Mouse (Mus musculus) embryonic fibroblast, embryonic 13.5 days (primary cell): Measurements from ENCODE around the gene Neurl1a. TPM values are rescaled to one million over a fixed set of nuclear protein-coding genes. Genes with fewer than 3 reads are reported as not detected.
"Not testable (repeated sequence)": the region's sequence is repeated elsewhere in the genome, so short reads cannot be mapped to it uniquely, and the experiment has no call there.

Experiments
- H3K27ac ChIP-seq: 2 replicates; pipeline ENCODE4 v1.5.1; 2012; ENCODE audit warnings: low read length, control low read depth, inconsistent platforms; ENCODE audit not compliant: insufficient read depth
- H3K4me1 ChIP-seq: 2 replicates; pipeline ENCODE4 v1.6.1; 2011; ENCODE audit warnings: low read length; ENCODE audit not compliant: control insufficient read depth, insufficient read depth
- H3K4me3 ChIP-seq: 2 replicates; pipeline ENCODE4 v1.5.1; 2011; ENCODE audit warnings: mild to moderate bottlenecking, control low read depth, low read length; ENCODE audit not compliant: insufficient read depth
- CTCF ChIP-seq: IDR thresholded peaks from 2 replicates; pipeline ENCODE4 v1.5.1; 2011; ENCODE audit warnings: mild to moderate bottlenecking, control low read depth, low read length, moderate library complexity, borderline replicate concordance; ENCODE audit not compliant: insufficient read depth
- POLR2A ChIP-seq: IDR thresholded peaks from 2 replicates; pipeline ENCODE4 v1.6.1; 2011; ENCODE audit warnings: low read depth, mild to moderate bottlenecking, control low read depth, low read length, moderate library complexity
- polyA plus RNA-seq: library from polyadenylated mRNA; stranded (reverse); fragments of >200 nt; gene quantifications from 2 replicates; pipeline ENCODE4 v1.2.4, GENCODE M21; 2011; ENCODE audit warnings: low read depth; ENCODE audit not compliant: missing spikeins, insufficient read length

Neurl1a gene
- polyA plus RNA-seq = 2.6 and 3.5 TPM in 2 replicates

GRCm38 (mm10) chr19:47178431-47179271 is at the start of gene Neurl1a:
Gene Neurl1a (plus strand): TSS chr19:47178820.
- no peak within 1 kb of the TSS for H3K27ac ChIP-seq
- no peak for TF ChIP-seq POLR2A
- TF ChIP-seq CTCF = no peak

GRCm38 (mm10) chr19:47128835-47129234 is 49.8 kb upstream of the Neurl1a start:
- Histone ChIP-seq H3K4me3 (no peak overlapping the region), H3K4me1 (no peaks in the 10 kb centered on the region), H3K27ac (no peak overlapping the region)
- TF ChIP-seq CTCF = no peak
- no peak for TF ChIP-seq POLR2A

More at GRCm38 (mm10) chr19:47178431-47179271, at the start of gene Neurl1a:
- Histone ChIP-seq H3K4me1 (no peaks in the 10 kb centered on the region), H3K4me3 (peak within 1 kb of the TSS; percentile 77)

- TF ChIP-seq POLR2A (no peak), CTCF (no peak)
Observed at GRCm38 (mm10) chr19:47130551-47131125, 48.0 kb upstream of the Neurl1a start.

GRCm38 (mm10) chr19:47133161-47133560 is 45.5 kb upstream of the Neurl1a start:
- TF ChIP-seq CTCF (no peak), POLR2A (no peak)
- Histone ChIP-seq H3K27ac (no peak overlapping the region), H3K4me3 (no peak overlapping the region), H3K4me1 (no peaks in the 10 kb centered on the region; the same call in 1 of the 2 replicates)

More at GRCm38 (mm10) chr19:47130551-47131125, 48.0 kb upstream of the Neurl1a start:
- Histone ChIP-seq H3K27ac (no peak overlapping the region), H3K4me3 (no peak overlapping the region), H3K4me1 (no peaks in the 10 kb centered on the region)

GRCm38 (mm10) chr19:47135568-47135967 is 43.1 kb upstream of the Neurl1a start:
- no peak overlapping the region for H3K27ac ChIP-seq
- H3K4me3 ChIP-seq = no peak overlapping the region
- no peak for TF ChIP-seq CTCF
- no peak for TF ChIP-seq POLR2A
- H3K4me1 ChIP-seq = no peaks in the 10 kb centered on the region; the same call in 1 of the 2 replicates

GRCm38 (mm10) chr19:47136170-47136569 is 42.5 kb upstream of the Neurl1a start:
- H3K4me3 ChIP-seq = no peak overlapping the region
- TF ChIP-seq CTCF = no peak
- TF ChIP-seq POLR2A = no peak
- no peak overlapping the region for H3K27ac ChIP-seq
- H3K4me1 ChIP-seq = no peaks in the 10 kb centered on the region; the same call in 1 of the 2 replicates

GRCm38 (mm10) chr19:47137051-47137581 is 41.5 kb upstream of the Neurl1a start:
- TF ChIP-seq CTCF (no peak), POLR2A (0 out of 2 replicates have a peak, but pooled peaks have one; percentile 21)
- peak overlapping the region; percentile 54 for H3K4me3 ChIP-seq
- peak overlapping the region; percentile 83; the same call in 1 of the 2 replicates for H3K27ac ChIP-seq

GRCm38 (mm10) chr19:47137771-47138421 is 40.7 kb upstream of the Neurl1a start, which contains the start of gene Calhm2:
Gene Calhm2 (minus strand): TSS chr19:47138294.
- Histone ChIP-seq H3K4me1 (peaks cover 2% of the 10 kb centered on the region; the same call in 1 of the 2 replicates), H3K4me3 (peak within 1 kb of the TSS; percentile 54)
- TF ChIP-seq POLR2A = peak; percentile 77
- TF ChIP-seq CTCF = no peak

More at GRCm38 (mm10) chr19:47137051-47137581, 41.5 kb upstream of the Neurl1a start:
- H3K4me1 ChIP-seq = no peaks in the 10 kb centered on the region; the same call in 1 of the 2 replicates

GRCm38 (mm10) chr19:47139611-47140010 is 39.0 kb upstream of the Neurl1a start:
- not testable (repeated sequence) for H3K4me3 ChIP-seq, H3K27ac ChIP-seq, H3K4me1 ChIP-seq

More at GRCm38 (mm10) chr19:47137771-47138421, 40.7 kb upstream of the Neurl1a start, which contains the start of gene Calhm2:
- H3K27ac ChIP-seq = peak within 1 kb of the TSS; percentile 83

GRCm38 (mm10) chr19:47142438-47142837 is 36.2 kb upstream of the Neurl1a start:
- H3K27ac ChIP-seq = no peak overlapping the region
- no peak for TF ChIP-seq POLR2A
- no peak for TF ChIP-seq CTCF
- H3K4me3 ChIP-seq = no peak overlapping the region
- H3K4me1 ChIP-seq = 0 out of 2 replicates have a peak, but pooled peaks cover 2% of the 10 kb centered on the region
